In the genomic region with DNA sequence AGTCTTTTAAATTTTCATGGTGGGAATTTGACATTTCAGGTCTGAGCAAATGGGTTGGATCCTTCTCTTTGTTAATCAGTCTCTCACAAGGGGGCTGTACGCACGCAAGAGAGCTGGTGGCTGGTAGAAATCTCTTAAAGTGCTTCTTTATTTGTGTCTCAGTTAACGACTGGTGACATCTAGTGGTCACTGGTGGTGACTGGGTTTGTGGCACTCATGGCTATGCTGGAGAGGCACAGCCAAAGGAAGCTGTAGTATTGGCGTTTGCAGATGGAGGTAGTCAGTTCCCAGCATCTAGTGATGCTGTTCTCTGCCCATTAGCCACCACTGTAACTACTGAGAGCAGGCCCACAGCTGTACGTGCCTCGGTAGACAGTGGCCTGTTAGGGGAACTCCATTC, we compare ENCODE assay signal across 9 mouse cellular contexts.
DNase-seq lines count a peak whose midpoint lies in the region; ATAC-seq lines count a peak whose summit lies in the region.
"Had no signal": no experiment of that assay in that cellular context is flagged by ENCODE, and none has a peak within 500 bp of the region (broad histone marks: within the 10 kb centered on the region; RNA-seq: fewer than 3 reads in every experiment).

No protein-coding gene starts in this region.

- H3K4me1 ChIP-seq in liver, embryonic 13.5 days (replicated peaks), result no peaks in the 10 kb centered on the region
- H3K4me1 ChIP-seq in neural tube, embryonic 15.5 days, result peaks cover 14% of the 10 kb centered on the region

- H3K27me3 ChIP-seq in liver, embryonic 13.5 days, result no peaks in the 10 kb centered on the region
- no peaks in the 10 kb centered on the region for H3K27me3 ChIP-seq in neural tube, embryonic 15.5 days (replicated peaks)

- no peak overlapping the region for H3K9ac ChIP-seq in liver, embryonic 13.5 days
- H3K9ac ChIP-seq in neural tube, embryonic 15.5 days (replicated peaks), result no peak overlapping the region

- peak; percentile 70 for DNase-seq in urinary bladder, postnatal 14 days (ENCODE audit: low spot score)
- no peak for DNase-seq in urinary bladder, adult 2 months (ENCODE audit: low spot score)
- peak; percentile 88 to 89 for DNase-seq in cerebellum, postnatal 14 days
- DNase-seq in frontal cortex, postnatal 36 days (ENCODE audit: low spot score in 2 of 2), result peak; percentile 68 to 85
- DNase-seq in kidney, postnatal 10 days, result peak; percentile 76
- DNase-seq in liver, embryonic 13.5 days, result peak; percentile 1
- no peak for DNase-seq in MN1 (ENCODE audit: low spot score)

- no peaks in the 10 kb centered on the region for H3K9me3 ChIP-seq in liver, embryonic 13.5 days (replicated peaks)
- no peaks in the 10 kb centered on the region for H3K9me3 ChIP-seq in neural tube, embryonic 15.5 days (replicated peaks)

- H3K27ac ChIP-seq in liver, embryonic 13.5 days, result no peak overlapping the region
- H3K27ac ChIP-seq in neural tube, embryonic 15.5 days (replicated peaks), result peak overlapping the region; percentile 60

- no peak for ATAC-seq in liver, embryonic 13.5 days (ENCODE audit: low read depth)
- ATAC-seq in neural tube, embryonic 15.5 days (ENCODE audit: low FRiP score), result peak; percentile 88

- H3K4me2 ChIP-seq in liver, embryonic 13.5 days, result no peak overlapping the region
- no peak overlapping the region for H3K4me2 ChIP-seq in neural tube, embryonic 15.5 days

- no peak overlapping the region for H3K4me3 ChIP-seq in liver, embryonic 13.5 days (replicated peaks)
- H3K4me3 ChIP-seq in neural tube, embryonic 15.5 days (replicated peaks), result no peak overlapping the region
- H3K4me3 ChIP-seq: erythroblast, embryonic 14.5 days had no signal

- no peaks in the 10 kb centered on the region for H3K36me3 ChIP-seq in liver, embryonic 13.5 days
- H3K36me3 ChIP-seq in neural tube, embryonic 15.5 days, result no peaks in the 10 kb centered on the region

- 16% methylated on average over 6 of the region's 6 CpGs for WGBS in liver, embryonic 13.5 days (ENCODE audit: insufficient replicate concordance)
- 8% methylated on average over 6 of the region's 6 CpGs for WGBS in neural tube, embryonic 15.5 days

Comparison
In these comparisons a context has a peak if more than half of its experiments do, and no peak if none do; other contexts are left out.
1. DNase-seq: peak in urinary bladder, postnatal 14 days (single experiment), cerebellum, postnatal 14 days (2 of 2), frontal cortex, postnatal 36 days (2 of 2), kidney, postnatal 10 days (single experiment) and liver, embryonic 13.5 days (single experiment); none in urinary bladder, adult 2 months (single experiment) and MN1 (single experiment).